Mouse (Mus musculus) CH12.LX (cell line): ENCODE results near the gene Kcnh7. TPM values are rescaled to one million over a fixed set of nuclear protein-coding genes. Genes with fewer than 3 reads are reported as not detected.

Experiments
- DNase-seq: peaks from one replicate; pipeline ENCODE4 v3.0.0-alpha.2; 2013; ENCODE audit errors: extremely low read depth
- H3K27ac ChIP-seq: 2 replicates; pipeline ENCODE4 v1.5.1; 2012; ENCODE audit warnings: low read depth, mild to moderate bottlenecking, control low read depth, moderate library complexity; ENCODE audit not compliant: insufficient read depth
- H3K27me3 ChIP-seq: replicated peaks from 2 replicates; pipeline ENCODE3; 2012; ENCODE audit warnings: inconsistent platforms
- H3K36me3 ChIP-seq, 2 experiments: replicated peaks in 1 of 2; 2 replicates each; pipeline versions ENCODE3 to v1.6.1; 2012; ENCODE audit warnings: inconsistent platforms in 1 of 2, low read length in 1 of 2, mild to moderate bottlenecking in 1 of 2, mixed read lengths in 1 of 2, moderate library complexity in 1 of 2; ENCODE audit not compliant: control insufficient read depth in 1 of 2, insufficient read depth in 1 of 2
- H3K4me1 ChIP-seq, 2 experiments: 2 replicates each; pipeline ENCODE4 v1.6.1; 2012; ENCODE audit warnings: inconsistent platforms in 1 of 2, moderate library complexity in 1 of 2; ENCODE audit not compliant: insufficient read depth in 2 of 2, control insufficient read depth in 1 of 2
- H3K4me2 ChIP-seq: 2 replicates; pipeline ENCODE4 v1.6.1; 2012; ENCODE audit warnings: low read depth, mild to moderate bottlenecking, control low read depth; ENCODE audit not compliant: poor library complexity, insufficient read depth, severe bottlenecking
- H3K4me3 ChIP-seq, 3 experiments: fragments of 150-350 bp in 1 of 3; sonication (generic) in 1 of 3; replicated peaks in 1 of 3; 2 replicates each; pipeline versions ENCODE3 to v1.5.1; 2011 to 2012; ENCODE audit warnings: low read depth in 2 of 3, low read length in 2 of 3, mild to moderate bottlenecking in 2 of 3, moderate library complexity in 2 of 3, control low read depth in 1 of 3, improper control_type of control experiment in 1 of 3, inconsistent platforms in 1 of 3, mixed read lengths in 1 of 3; ENCODE audit not compliant: poor library complexity in 1 of 3
- H3K79me2 ChIP-seq: replicated peaks from 2 replicates; pipeline ENCODE4 v1.6.1; 2012; ENCODE audit warnings: mild to moderate bottlenecking, moderate library complexity; ENCODE audit not compliant: control insufficient read depth, poor library complexity, insufficient read depth, severe bottlenecking; ENCODE audit errors: extremely low read depth
- H3K9ac ChIP-seq: 2 replicates; pipeline ENCODE4 v1.6.1; 2012; ENCODE audit warnings: low read depth, mild to moderate bottlenecking, control low read depth, moderate library complexity; ENCODE audit not compliant: insufficient read depth
- H3K9me3 ChIP-seq: replicated peaks from 2 replicates; pipeline ENCODE3; 2012; ENCODE audit warnings: low read length, inconsistent platforms, mixed read lengths
- CTCF ChIP-seq, 2 experiments: IDR thresholded peaks in 1 of 2; conservative IDR thresholded peaks in 1 of 2; 2 replicates each; pipeline ENCODE4 v1.5.1; 2011 to 2012; ENCODE audit warnings: low read depth in 2 of 2, low read length in 2 of 2, improper control_type of control experiment in 1 of 2, inconsistent platforms in 1 of 2, mild to moderate bottlenecking in 1 of 2, moderate library complexity in 1 of 2
- E2F4 ChIP-seq: IDR thresholded peaks from 2 replicates; pipeline ENCODE4 v1.6.1; 2011; ENCODE audit warnings: low read depth, low read length, improper control_type of control experiment; ENCODE audit not compliant: insufficient replicate concordance
- ELF1 ChIP-seq: IDR thresholded peaks from 2 replicates; pipeline ENCODE4 v1.6.1; 2014; ENCODE audit warnings: low read depth, mild to moderate bottlenecking, inconsistent platforms, low read length, improper control_type of control experiment
- EP300 ChIP-seq: IDR thresholded peaks from 2 replicates; pipeline ENCODE4 v1.6.1; 2011; ENCODE audit warnings: low read length, improper control_type of control experiment
- ETS1 ChIP-seq: conservative IDR thresholded peaks from 2 replicates; pipeline ENCODE4 v1.6.1; 2012; ENCODE audit warnings: low read depth, mild to moderate bottlenecking, inconsistent platforms, low read length, improper control_type of control experiment, moderate library complexity
- GABPA ChIP-seq: IDR thresholded peaks from 2 replicates; pipeline ENCODE4 v1.6.1; 2012; ENCODE audit warnings: low read depth, low read length, improper control_type of control experiment, inconsistent platforms; ENCODE audit not compliant: insufficient replicate concordance
- HCFC1 ChIP-seq: IDR thresholded peaks from 2 replicates; pipeline ENCODE4 v1.6.1; 2012; ENCODE audit warnings: low read depth, mild to moderate bottlenecking, inconsistent platforms, low read length, improper control_type of control experiment
- JUND ChIP-seq: conservative IDR thresholded peaks from 2 replicates; pipeline ENCODE4 v1.6.1; 2011; ENCODE audit warnings: low read depth, low read length, improper control_type of control experiment
- MAFK ChIP-seq: IDR thresholded peaks from 2 replicates; pipeline ENCODE4 v1.6.1; 2011; ENCODE audit warnings: low read length, improper control_type of control experiment; ENCODE audit not compliant: insufficient replicate concordance
- MAX ChIP-seq: IDR thresholded peaks from 2 replicates; pipeline ENCODE4 v1.6.1; 2011; ENCODE audit warnings: low read length, improper control_type of control experiment
- MAZ ChIP-seq: IDR thresholded peaks from 2 replicates; pipeline ENCODE4 v1.6.1; 2012; ENCODE audit warnings: low read depth, mild to moderate bottlenecking, inconsistent platforms, low read length, improper control_type of control experiment, moderate library complexity
- MEF2A ChIP-seq: IDR thresholded peaks from 2 replicates; pipeline ENCODE4 v1.6.1; 2014; ENCODE audit warnings: low read depth, mild to moderate bottlenecking, inconsistent platforms, low read length, improper control_type of control experiment, borderline replicate concordance
- MXI1 ChIP-seq: IDR thresholded peaks from 2 replicates; pipeline ENCODE4 v1.6.1; 2011; ENCODE audit warnings: mild to moderate bottlenecking, low read depth, low read length, improper control_type of control experiment
- MYC ChIP-seq: IDR thresholded peaks from 2 replicates; pipeline ENCODE4 v1.6.1; 2011; ENCODE audit warnings: low read depth, mild to moderate bottlenecking, improper control_type of control experiment, low read length
- NELFE ChIP-seq: IDR thresholded peaks from 2 replicates; pipeline ENCODE4 v1.6.1; 2011; ENCODE audit warnings: low read depth, low read length, improper control_type of control experiment
- NRF1 ChIP-seq: IDR thresholded peaks from 2 replicates; pipeline ENCODE4 v1.6.1; 2014; ENCODE audit warnings: low read depth, mild to moderate bottlenecking, inconsistent platforms, low read length, improper control_type of control experiment, moderate library complexity
- PAX5 ChIP-seq: IDR thresholded peaks from 2 replicates; pipeline ENCODE4 v1.6.1; 2012; ENCODE audit warnings: low read length, inconsistent platforms, mixed read lengths
- RAD21 ChIP-seq: IDR thresholded peaks from 2 replicates; pipeline ENCODE4 v1.6.1; 2011; ENCODE audit warnings: low read depth, mild to moderate bottlenecking, low read length, improper control_type of control experiment, moderate library complexity
- SIN3A ChIP-seq: IDR thresholded peaks from 2 replicates; pipeline ENCODE4 v1.6.1; 2012; ENCODE audit warnings: low read length, improper control_type of control experiment, inconsistent platforms
- TBP ChIP-seq: conservative IDR thresholded peaks from 2 replicates; pipeline ENCODE4 v1.6.1; 2011; ENCODE audit warnings: low read depth, low read length, improper control_type of control experiment
- TCF12 ChIP-seq: IDR thresholded peaks from 2 replicates; pipeline ENCODE4 v1.6.1; 2014; ENCODE audit warnings: low read depth, mild to moderate bottlenecking, inconsistent platforms, low read length, improper control_type of control experiment
- UBTF ChIP-seq: IDR thresholded peaks from 2 replicates; pipeline ENCODE4 v1.6.1; 2012; ENCODE audit warnings: low read depth, mild to moderate bottlenecking, inconsistent platforms, low read length, improper control_type of control experiment, moderate library complexity
- USF1 ChIP-seq: IDR thresholded peaks from 2 replicates; pipeline ENCODE4 v1.6.1; 2014; ENCODE audit warnings: low read depth, mild to moderate bottlenecking, inconsistent platforms, low read length, improper control_type of control experiment
- USF2 ChIP-seq: conservative IDR thresholded peaks from 2 replicates; pipeline ENCODE4 v1.6.1; 2011; ENCODE audit warnings: low read depth, low read length, improper control_type of control experiment
- ZC3H11A ChIP-seq: IDR thresholded peaks from 2 replicates; pipeline ENCODE4 v1.6.1; 2012; ENCODE audit warnings: low read depth, mild to moderate bottlenecking, inconsistent platforms, low read length, improper control_type of control experiment
- ZKSCAN1 ChIP-seq: IDR thresholded peaks from 2 replicates; pipeline ENCODE4 v1.6.1; 2012; ENCODE audit warnings: low read depth, inconsistent platforms, low read length, improper control_type of control experiment, borderline replicate concordance
- ZNF384 ChIP-seq: IDR thresholded peaks from 2 replicates; pipeline ENCODE4 v1.6.1; 2012; ENCODE audit warnings: low read depth, low read length, improper control_type of control experiment, inconsistent platforms
- dilution Hi-C: fragments of 300-500 bp; cut with MboI; formaldehyde crosslinking; loops from 2 replicates; pipeline ENCODE4 v1.14.3; 2020; ENCODE audit warnings: low sequenced_read_pairs; ENCODE audit not compliant: extremely low pct_unique_long_range_greater_than_20kb, extremely low pct_ligation_motif_present
- in situ Hi-C: fragments of 300-500 bp; cut with MboI; formaldehyde crosslinking; loops from 3 replicates; pipeline ENCODE4 v1.14.3; 2019; ENCODE audit warnings: low sequenced_read_pairs, low pct_ligation_motif_present, low pct_unique_long_range_greater_than_20kb, mixed read lengths
- polyA plus RNA-seq: library from polyadenylated mRNA; unstranded; fragments of >175 nt; gene quantifications from 2 replicates; pipeline ENCODE4 v1.2.1, GENCODE M21; 2012; ENCODE audit warnings: low read depth; ENCODE audit not compliant: insufficient read length
- total RNA-seq, 2 experiments: library from RNA; depleted of rRNA; stranded (reverse); fragments of 300-350 nt in 1 of 2; fragments of >200 nt in 1 of 2; gene quantifications; 2 replicates each; pipeline ENCODE4 v1.2.3; 2012 to 2014

Gene Kcnh7
- total and polyA plus RNA-seq, 3 experiments, result 0.10 TPM; not detected in 2

DNA sequence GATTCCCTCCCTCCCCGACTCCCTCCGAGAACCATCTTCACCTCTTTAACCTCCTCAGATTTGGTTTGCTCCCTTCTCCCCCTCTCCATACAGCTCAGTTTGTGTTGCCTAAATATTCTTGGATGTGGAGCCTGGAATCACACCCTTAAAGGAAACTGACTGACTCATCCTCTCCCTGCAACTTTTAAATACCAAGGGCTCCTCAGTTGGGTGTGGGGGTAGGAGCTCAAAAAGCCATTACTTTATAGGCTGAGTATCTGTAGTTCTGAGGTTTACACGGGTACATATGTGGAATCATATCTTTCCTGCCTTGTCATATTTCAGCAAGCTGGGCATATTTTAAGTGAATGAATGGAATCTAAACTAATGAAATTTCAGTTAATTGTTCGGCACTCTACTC is 174.9 kb downstream of the Kcnh7 start:
- no peaks in the 10 kb centered on the region for H3K36me3 ChIP-seq
- no peaks in the 10 kb centered on the region for H3K9me3 ChIP-seq
- dilution Hi-C loops (no loop called here), in situ Hi-C loops (no loop called here)
- no peak overlapping the region for H3K27ac ChIP-seq
- no peaks in the 10 kb centered on the region for H3K79me2 ChIP-seq
- H3K4me2 ChIP-seq, result no peak overlapping the region
- no peak overlapping the region for H3K4me3 ChIP-seq
- peaks cover 0 to 3% of the 10 kb centered on the region in 2 experiments; a peak in 1 of 4 replicates for H3K4me1 ChIP-seq
- no peak for TF ChIP-seq ETS1
- TF ChIP-seq JUND, result no peak
- no peak for TF ChIP-seq MEF2A
- no peak for TF ChIP-seq SIN3A
- no peak for TF ChIP-seq ZKSCAN1
- TF ChIP-seq USF1, result no peak
- TF ChIP-seq E2F4, result no peak
- TF ChIP-seq HCFC1, result no peak
- TF ChIP-seq NRF1, result no peak
- TF ChIP-seq ELF1, result no peak
- no peak for TF ChIP-seq RAD21
- TF ChIP-seq MAFK, result no peak
- TF ChIP-seq ZNF384, result no peak
- TF ChIP-seq TCF12, result no peak
- no peak for DNase-seq
- H3K9ac ChIP-seq, result no peak overlapping the region
- H3K27me3 ChIP-seq, result no peaks in the 10 kb centered on the region

DNA sequence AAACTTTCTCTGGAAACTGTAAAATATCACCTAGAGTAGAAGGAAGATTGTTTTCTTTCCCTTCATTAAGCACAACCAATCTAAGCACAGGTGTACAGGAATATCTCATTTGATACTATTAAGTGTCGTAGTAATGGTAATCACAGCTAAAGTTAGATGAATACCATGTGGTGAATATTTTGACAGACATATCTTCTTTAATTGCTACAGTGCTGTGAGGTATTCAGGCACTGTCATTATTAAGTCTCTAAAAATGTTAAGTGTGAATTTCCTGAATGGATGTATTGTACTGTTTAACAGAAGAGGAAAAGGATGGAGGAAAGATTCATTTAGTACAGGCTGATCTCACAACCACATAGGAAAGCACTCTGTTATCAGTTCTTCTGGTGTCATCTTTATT is 181.3 kb downstream of the Kcnh7 start:
- DNase-seq, result no peak
- H3K9me3 ChIP-seq, result no peaks in the 10 kb centered on the region
- TF ChIP-seq HCFC1 (no peak), ZNF384 (no peak), NRF1 (no peak), MAX (no peak), TCF12 (no peak)
- dilution Hi-C loops, result no loop called here
- H3K9ac ChIP-seq, result no peak overlapping the region
- H3K4me2 ChIP-seq, result no peak overlapping the region
- no peak overlapping the region for H3K27ac ChIP-seq
- no peaks in the 10 kb centered on the region for H3K27me3 ChIP-seq
- no peaks in the 10 kb centered on the region for H3K79me2 ChIP-seq
- H3K36me3 ChIP-seq, result no peaks in the 10 kb centered on the region
- no peaks in the 10 kb centered on the region for H3K4me1 ChIP-seq
- H3K4me3 ChIP-seq, result no peak overlapping the region
- in situ Hi-C loops, result no loop called here

GRCm38 (mm10) chr2:62997692-62998091 is 186.4 kb downstream of the Kcnh7 start:
- Histone ChIP-seq H3K27ac (no peak overlapping the region), H3K4me3 (no peak overlapping the region), H3K79me2 (no peaks in the 10 kb centered on the region), H3K27me3 (no peaks in the 10 kb centered on the region), H3K4me2 (no peak overlapping the region), H3K36me3 (no peaks in the 10 kb centered on the region), H3K4me1 (no peaks in the 10 kb centered on the region), H3K9ac (no peak overlapping the region), H3K9me3 (no peaks in the 10 kb centered on the region)
- TF ChIP-seq ZC3H11A, result no peak
- no peak for TF ChIP-seq TBP
- no peak for TF ChIP-seq MAFK
- TF ChIP-seq MXI1, result no peak
- TF ChIP-seq PAX5, result no peak
- no peak for TF ChIP-seq MYC
- no peak for TF ChIP-seq ZKSCAN1
- no peak for TF ChIP-seq CTCF (conservative IDR thresholded peaks at IDR 0.05 in 1 of 2, IDR thresholded peaks at IDR 0.05 in 1 of 2; ENCODE audit: low read depth in 2 of 2, low read length in 2 of 2)
- no peak for TF ChIP-seq NRF1
- TF ChIP-seq UBTF, result no peak
- no peak for TF ChIP-seq EP300
- no peak for TF ChIP-seq USF2
- no peak for TF ChIP-seq MAZ
- TF ChIP-seq GABPA, result no peak
- TF ChIP-seq NELFE, result no peak
- no peak for DNase-seq
- in situ Hi-C loops, result no loop called here
- dilution Hi-C loops, result no loop called here
